Mouse (Mus musculus) mouse trophoblast stem cell (cell line): ENCODE data around the gene Srp54c.

ENCODE experiments used
- in situ Hi-C, 2 experiments: fragments of 300-500 bp; cut with MseI, MboI; formaldehyde crosslinking; loops; 2 replicates in 1 of 2; 3 replicates in 1 of 2; pipeline ENCODE4 v1.15.1; 2025

Gene Srp54c

GRCm38 (mm10) chr12:55311841-55312240 is 81.9 kb downstream of the Srp54c start:
- in situ Hi-C loops = no loop called here
